Mouse (Mus musculus): Measurements from ENCODE around the gene Cped1. TPM values are rescaled to one million over a fixed set of nuclear protein-coding genes. Genes with fewer than 3 reads are reported as not detected.
"Not testable (repeated sequence)": the region's sequence is repeated elsewhere in the genome, so short reads cannot be mapped to it uniquely, and the experiment has no call there.

Gene Cped1
- polyA plus RNA-seq, 1 experiment, result not detected

GRCm38 (mm10) chr6:22222947-22223346 lies 237.2 kb downstream of the Cped1 start:
- WGBS, result 94% methylated on average over 8 of the region's 8 CpGs
- TF ChIP-seq CTCF (IDR thresholded peaks at IDR 0.05; ENCODE audit: insufficient read depth, low read depth, low read length) (no peak), POLR2A (IDR thresholded peaks at IDR 0.05; ENCODE audit: insufficient read depth, low read depth, low read length) (no peak)
- Histone ChIP-seq H3K4me1 (ENCODE audit: control insufficient read depth, insufficient read depth, low read length) (no peaks in the 10 kb centered on the region), H3K4me3 (ENCODE audit: insufficient read depth, low read depth, low read length) (no peak overlapping the region), H3K27ac (ENCODE audit: insufficient read depth, low read depth, low read length) (no peak overlapping the region)

GRCm38 (mm10) chr6:22224351-22224750 lies 238.6 kb downstream of the Cped1 start:
- 89% methylated on average over 4 of the region's 4 CpGs for WGBS

GRCm38 (mm10) chr6:22231244-22231643 lies 245.5 kb downstream of the Cped1 start:
- 93% methylated on average over 3 of the region's 3 CpGs for WGBS
- Histone ChIP-seq H3K4me1 (ENCODE audit: control insufficient read depth, insufficient read depth, low read length) (no peaks in the 10 kb centered on the region), H3K4me3 (ENCODE audit: insufficient read depth, low read depth, low read length) (no peak overlapping the region), H3K27ac (ENCODE audit: insufficient read depth, low read depth, low read length) (no peak overlapping the region)
- no peak for TF ChIP-seq POLR2A (IDR thresholded peaks at IDR 0.05; ENCODE audit: insufficient read depth, low read depth, low read length)
- TF ChIP-seq CTCF (IDR thresholded peaks at IDR 0.05; ENCODE audit: insufficient read depth, low read depth, low read length), result no peak

More at GRCm38 (mm10) chr6:22224351-22224750, 238.6 kb downstream of the Cped1 start:
- Histone ChIP-seq H3K4me1 (ENCODE audit: control insufficient read depth, insufficient read depth, low read length) (no peaks in the 10 kb centered on the region), H3K4me3 (ENCODE audit: insufficient read depth, low read depth, low read length) (no peak overlapping the region), H3K27ac (ENCODE audit: insufficient read depth, low read depth, low read length) (no peak overlapping the region)
- TF ChIP-seq CTCF (IDR thresholded peaks at IDR 0.05; ENCODE audit: insufficient read depth, low read depth, low read length) (no peak), POLR2A (IDR thresholded peaks at IDR 0.05; ENCODE audit: insufficient read depth, low read depth, low read length) (no peak)

- H3K4me3 ChIP-seq (ENCODE audit: insufficient read depth, low read depth, low read length), result no peak overlapping the region
- WGBS, result 65% methylated on average over 6 of the region's 6 CpGs
- H3K27ac ChIP-seq (ENCODE audit: insufficient read depth, low read depth, low read length), result no peak overlapping the region
Measured at GRCm38 (mm10) chr6:22233517-22233916, 247.8 kb downstream of the Cped1 start.

GRCm38 (mm10) chr6:22235133-22235532 lies 249.4 kb downstream of the Cped1 start:
- no peak for TF ChIP-seq CTCF (IDR thresholded peaks at IDR 0.05; ENCODE audit: insufficient read depth, low read depth, low read length)
- no peak for TF ChIP-seq POLR2A (IDR thresholded peaks at IDR 0.05; ENCODE audit: insufficient read depth, low read depth, low read length)
- Histone ChIP-seq H3K27ac (ENCODE audit: insufficient read depth, low read depth, low read length) (no peak overlapping the region), H3K4me3 (ENCODE audit: insufficient read depth, low read depth, low read length) (no peak overlapping the region), H3K4me1 (ENCODE audit: control insufficient read depth, insufficient read depth, low read length) (no peaks in the 10 kb centered on the region)
- 91% methylated on average over 6 of the region's 6 CpGs for WGBS

More at GRCm38 (mm10) chr6:22233517-22233916, 247.8 kb downstream of the Cped1 start:
- no peak for TF ChIP-seq POLR2A (IDR thresholded peaks at IDR 0.05; ENCODE audit: insufficient read depth, low read depth, low read length)
- no peak for TF ChIP-seq CTCF (IDR thresholded peaks at IDR 0.05; ENCODE audit: insufficient read depth, low read depth, low read length)
- no peaks in the 10 kb centered on the region for H3K4me1 ChIP-seq (ENCODE audit: control insufficient read depth, insufficient read depth, low read length)

GRCm38 (mm10) chr6:22243321-22243720 lies 257.6 kb downstream of the Cped1 start:
- H3K4me1 ChIP-seq (ENCODE audit: control insufficient read depth, insufficient read depth, low read length), result no peaks in the 10 kb centered on the region
- no peak overlapping the region for H3K27ac ChIP-seq (ENCODE audit: insufficient read depth, low read depth, low read length)
- 83% methylated on average over 8 of the region's 8 CpGs for WGBS
- TF ChIP-seq POLR2A (IDR thresholded peaks at IDR 0.05; ENCODE audit: insufficient read depth, low read depth, low read length) (no peak), CTCF (IDR thresholded peaks at IDR 0.05; ENCODE audit: insufficient read depth, low read depth, low read length) (no peak)
- H3K4me3 ChIP-seq (ENCODE audit: insufficient read depth, low read depth, low read length), result no peak overlapping the region

- 84% methylated on average over 2 of the region's 2 CpGs for WGBS
- TF ChIP-seq POLR2A (IDR thresholded peaks at IDR 0.05; ENCODE audit: insufficient read depth, low read depth, low read length) (no peak), CTCF (IDR thresholded peaks at IDR 0.05; ENCODE audit: insufficient read depth, low read depth, low read length) (no peak)
- Histone ChIP-seq H3K4me1 (ENCODE audit: control insufficient read depth, insufficient read depth, low read length) (no peaks in the 10 kb centered on the region), H3K4me3 (ENCODE audit: insufficient read depth, low read depth, low read length) (no peak overlapping the region), H3K27ac (ENCODE audit: insufficient read depth, low read depth, low read length) (no peak overlapping the region)
Measured at GRCm38 (mm10) chr6:22246696-22247095, 261.0 kb downstream of the Cped1 start.

- no peak overlapping the region for H3K27ac ChIP-seq (ENCODE audit: insufficient read depth, low read depth, low read length)
- WGBS, result 90% methylated on average over 4 of the region's 4 CpGs
Measured at GRCm38 (mm10) chr6:22258784-22259183, 273.1 kb downstream of the Cped1 start.

GRCm38 (mm10) chr6:22262519-22262918 lies 276.8 kb downstream of the Cped1 start:
- Histone ChIP-seq H3K4me3 (ENCODE audit: insufficient read depth, low read depth, low read length) (no peak overlapping the region), H3K27ac (ENCODE audit: insufficient read depth, low read depth, low read length) (no peak overlapping the region), H3K4me1 (ENCODE audit: control insufficient read depth, insufficient read depth, low read length) (no peaks in the 10 kb centered on the region)
- 83% methylated on average over 4 of the region's 4 CpGs for WGBS
- TF ChIP-seq POLR2A (IDR thresholded peaks at IDR 0.05; ENCODE audit: insufficient read depth, low read depth, low read length) (no peak), CTCF (IDR thresholded peaks at IDR 0.05; ENCODE audit: insufficient read depth, low read depth, low read length) (no peak)

More at GRCm38 (mm10) chr6:22258784-22259183, 273.1 kb downstream of the Cped1 start:
- no peak overlapping the region for H3K4me3 ChIP-seq (ENCODE audit: insufficient read depth, low read depth, low read length)
- H3K4me1 ChIP-seq (ENCODE audit: control insufficient read depth, insufficient read depth, low read length), result no peaks in the 10 kb centered on the region
- no peak for TF ChIP-seq CTCF (IDR thresholded peaks at IDR 0.05; ENCODE audit: insufficient read depth, low read depth, low read length)
- no peak for TF ChIP-seq POLR2A (IDR thresholded peaks at IDR 0.05; ENCODE audit: insufficient read depth, low read depth, low read length)

GRCm38 (mm10) chr6:22264094-22264493 lies 278.4 kb downstream of the Cped1 start:
- not testable (repeated sequence) for H3K4me1 ChIP-seq (ENCODE audit: control insufficient read depth, insufficient read depth, low read length); H3K27ac ChIP-seq (ENCODE audit: insufficient read depth, low read depth, low read length); H3K4me3 ChIP-seq (ENCODE audit: insufficient read depth, low read depth, low read length)
- WGBS, result 88% methylated on average over 8 of the region's 8 CpGs

Measured in olfactory bulb, adult 2 months (tissue).